Mouse (Mus musculus): ENCODE results near the gene Hba-x.
"Not testable (repeated sequence)": the region's sequence is repeated elsewhere in the genome, so short reads cannot be mapped to it uniquely, and the experiment has no call there.

Gene Hba-x

GRCm38 (mm10) chr11:32286695-32287492 is 10.7 kb downstream of the Hba-x start, which contains the start of gene Hbq1b:
TSS of gene Hbq1b (plus strand) at chr11:32286965.
- DNase-seq = peak; percentile 87 to 90

- no peak for DNase-seq
Observed at GRCm38 (mm10) chr11:32287493-32287825, 11.3 kb downstream of the Hba-x start.

GRCm38 (mm10) chr11:32292819-32293218 is 16.6 kb downstream of the Hba-x start:
- DNase-seq = not testable (repeated sequence)

GRCm38 (mm10) chr11:32293479-32293878 is 17.3 kb downstream of the Hba-x start:
- not testable (repeated sequence) for DNase-seq

- not testable (repeated sequence) for DNase-seq
Observed at GRCm38 (mm10) chr11:32296203-32296602, 20.0 kb downstream of the Hba-x start, which contains the start of gene Hba-a2. TSS of gene Hba-a2 (plus strand) at chr11:32296489.

GRCm38 (mm10) chr11:32297417-32297816 is 21.2 kb downstream of the Hba-x start:
- DNase-seq = not testable (repeated sequence)

- DNase-seq = no peak
Observed at GRCm38 (mm10) chr11:32297866-32298531, 21.8 kb downstream of the Hba-x start.

- DNase-seq = no peak
Observed at GRCm38 (mm10) chr11:32298532-32298918, 22.3 kb downstream of the Hba-x start.

- DNase-seq = peak; percentile 80 to 84
Observed at GRCm38 (mm10) chr11:32299865-32300264, 23.7 kb downstream of the Hba-x start, which contains the start of gene Hbq1a. TSS of gene Hbq1a (plus strand) at chr11:32300069.

GRCm38 (mm10) chr11:32300279-32301267 is 24.4 kb downstream of the Hba-x start:
- DNase-seq = no peak

GRCm38 (mm10) chr11:32301506-32301905 is 25.3 kb downstream of the Hba-x start:
- DNase-seq = no peak

GRCm38 (mm10) chr11:32302824-32303419 is 26.7 kb downstream of the Hba-x start:
- DNase-seq = no peak

GRCm38 (mm10) chr11:32303455-32303854 is 27.3 kb downstream of the Hba-x start:
- DNase-seq = no peak

- no peak for DNase-seq
Observed at GRCm38 (mm10) chr11:32307006-32307405, 30.8 kb downstream of the Hba-x start.

- DNase-seq = no peak
Observed at GRCm38 (mm10) chr11:32309446-32309845, 33.2 kb downstream of the Hba-x start.

GRCm38 (mm10) chr11:32309928-32310327 is 33.7 kb downstream of the Hba-x start:
- no peak for DNase-seq

- DNase-seq = no peak
Observed at GRCm38 (mm10) chr11:32316009-32316408, 39.8 kb downstream of the Hba-x start.

GRCm38 (mm10) chr11:32320507-32321195 is 44.5 kb downstream of the Hba-x start:
- no peak for DNase-seq

GRCm38 (mm10) chr11:32321196-32321565 is 45.0 kb downstream of the Hba-x start:
- peak; percentile 85 to 90 for DNase-seq

GRCm38 (mm10) chr11:32324609-32325008 is 48.4 kb downstream of the Hba-x start:
- peak; percentile 95 for DNase-seq

Data from kidney, postnatal 4 days (tissue).